In genomic region chrX:70582344-70582743, GRCm38 (mm10) we compare ENCODE assay signal across 8 mouse cellular contexts.
DNase-seq lines count a peak whose midpoint lies in the region; ATAC-seq and TF ChIP-seq lines count a peak whose summit lies in the region.
"Not testable (repeated sequence)": the region's sequence is repeated elsewhere in the genome, so short reads cannot be mapped to it uniquely, and the experiment has no call there.

No protein-coding gene starts in this region.

- H3K9me3 ChIP-seq in ES-E14 (ENCODE audit: control insufficient read depth, insufficient read depth, low read depth, low read length); embryonic facial prominence, embryonic 10.5 days; midbrain, embryonic 16.5 days (replicated peaks; ENCODE audit: control insufficient read depth, low read length, poor library complexity, severe bottlenecking); stomach, postnatal 0 days (ENCODE audit: control insufficient read depth, low read length): not testable (repeated sequence)

- TF ChIP-seq EP300 in stomach, postnatal 0 days (optimal IDR thresholded peaks at IDR 0.05) = not testable (repeated sequence)

- in situ Hi-C loops in ES-E14 (cut with MboI; ENCODE audit: low sequenced_read_pairs in 2 of 2, unreplicated experiment in 2 of 2) = not testable (repeated sequence)

- peak; percentile 16 for DNase-seq in ES-E14 (ENCODE audit: low read depth, low spot score)
- peak; percentile 11 for DNase-seq in embryonic facial prominence, embryonic 10.5 days (ENCODE audit: low spot score)
- DNase-seq in heart, adult 9 months (ENCODE audit: low spot score in 2 of 2) = peak; percentile 1 to 18
- peak; percentile 38 for DNase-seq in kidney, adult 9 months
- DNase-seq in left cerebral cortex, postnatal 25 days (ENCODE audit: low spot score in 2 of 2) = peak; percentile 52 to 67
- peak; percentile 15 for DNase-seq in stomach, postnatal 0 days (ENCODE audit: low spot score)

- H3K4me2 ChIP-seq in midbrain, embryonic 16.5 days (ENCODE audit: low read length); stomach, postnatal 0 days (replicated peaks; ENCODE audit: low read depth): not testable (repeated sequence)

- H3K4me1 ChIP-seq in ES-E14 (ENCODE audit: control insufficient read depth in 2 of 2, insufficient read depth in 2 of 2, low read length in 2 of 2, poor library complexity in 1 of 2); embryonic facial prominence, embryonic 10.5 days; midbrain, embryonic 16.5 days (ENCODE audit: control insufficient read depth, insufficient read depth, low read length); stomach, postnatal 0 days (replicated peaks; ENCODE audit: control insufficient read depth, insufficient read depth): not testable (repeated sequence)

- peak; percentile 82 for TF ChIP-seq CTCF in stomach, postnatal 0 days (IDR thresholded peaks at IDR 0.05; ENCODE audit: low read depth)

- H3K27ac ChIP-seq in ES-E14 (ENCODE audit: insufficient read depth, low read depth, low read length, poor library complexity, severe bottlenecking); embryonic facial prominence, embryonic 10.5 days (replicated peaks); midbrain, embryonic 16.5 days (ENCODE audit: low read length); stomach, postnatal 0 days (replicated peaks): not testable (repeated sequence)

- H3K9ac ChIP-seq in ES-E14 (ENCODE audit: insufficient read depth, low read depth, low read length, poor library complexity, severe bottlenecking); midbrain, embryonic 16.5 days (ENCODE audit: low read depth, low read length); stomach, postnatal 0 days (ENCODE audit: low read length): not testable (repeated sequence)

- WGBS in embryonic facial prominence, embryonic 10.5 days = 19% methylated on average over 2 of the region's 2 CpGs
- 21% methylated on average over 2 of the region's 2 CpGs for WGBS in midbrain, embryonic 16.5 days
- WGBS in stomach, postnatal 0 days = 8% methylated on average over 2 of the region's 2 CpGs

- not testable (repeated sequence) for H3K4me3 ChIP-seq in ES-E14 (ENCODE audit: insufficient read depth in 1 of 2, low read depth in 1 of 2, low read length in 2 of 2, poor library complexity in 1 of 2, severe bottlenecking in 1 of 2); embryonic facial prominence, embryonic 10.5 days; midbrain, embryonic 16.5 days (ENCODE audit: low read depth, low read length); stomach, postnatal 0 days (ENCODE audit: low read depth, low read length)

- H3K27me3 ChIP-seq in embryonic facial prominence, embryonic 10.5 days (replicated peaks; ENCODE audit: low read depth, poor library complexity, severe bottlenecking); midbrain, embryonic 16.5 days (ENCODE audit: control insufficient read depth, insufficient read depth, low read depth, low read length); stomach, postnatal 0 days (ENCODE audit: control insufficient read depth, insufficient read depth, low read length): not testable (repeated sequence)

- intact Hi-C loops in left cerebral cortex, postnatal 25 days (cut with DNase I) = loop anchor here (1.0 to 10.0 kb wide), 3 partner anchors 469 to 730 kb away; no protein-coding TSS in a partner anchor

- H3K36me3 ChIP-seq in ES-E14 (ENCODE audit: control insufficient read depth, insufficient read depth, low read length, poor library complexity, severe bottlenecking); embryonic facial prominence, embryonic 10.5 days (replicated peaks); midbrain, embryonic 16.5 days (ENCODE audit: control insufficient read depth, insufficient read depth, low read length); stomach, postnatal 0 days (ENCODE audit: control insufficient read depth, insufficient read depth, low read length): not testable (repeated sequence)

- ATAC-seq in cerebellum, adult (ENCODE audit: insufficient number of reproducible peaks, low FRiP score, low TSS enrichment) = 0 out of 2 replicates have a peak, but pooled peaks have one; percentile 70
- peak; percentile 80 for ATAC-seq in midbrain, embryonic 16.5 days
- ATAC-seq in stomach, postnatal 0 days (ENCODE audit: low FRiP score, low TSS enrichment) = not testable (repeated sequence)

TF ChIP-seq in ES-E14, 5 proteins besides CTCF, POLR2A, EP300 and RAD21:
- TF ChIP-seq ZC3H11A (IDR thresholded peaks at IDR 0.05; ENCODE audit: borderline replicate concordance, low read depth, low read length) = 0 out of 2 replicates have a peak, but pooled peaks have one; percentile 27

Comparison
In these comparisons a context has a peak if more than half of its experiments do, and no peak if none do; other contexts are left out.
1. DNase-seq: peak in every context shown above with its lines; median percentile 60 in left cerebral cortex, postnatal 25 days; 38 in kidney, adult 9 months; 16 in ES-E14; 15 in stomach, postnatal 0 days; 11 in embryonic facial prominence, embryonic 10.5 days; 10 in heart, adult 9 months.